Mouse (Mus musculus): ENCODE data around the gene Fam19a4. TPM values are rescaled to one million over a fixed set of nuclear protein-coding genes. Genes with fewer than 3 reads are reported as not detected.
"Not testable (repeated sequence)": the region's sequence is repeated elsewhere in the genome, so short reads cannot be mapped to it uniquely, and the experiment has no call there.

Gene Fam19a4
- polyA plus RNA-seq, 1 experiment: not detected

DNA sequence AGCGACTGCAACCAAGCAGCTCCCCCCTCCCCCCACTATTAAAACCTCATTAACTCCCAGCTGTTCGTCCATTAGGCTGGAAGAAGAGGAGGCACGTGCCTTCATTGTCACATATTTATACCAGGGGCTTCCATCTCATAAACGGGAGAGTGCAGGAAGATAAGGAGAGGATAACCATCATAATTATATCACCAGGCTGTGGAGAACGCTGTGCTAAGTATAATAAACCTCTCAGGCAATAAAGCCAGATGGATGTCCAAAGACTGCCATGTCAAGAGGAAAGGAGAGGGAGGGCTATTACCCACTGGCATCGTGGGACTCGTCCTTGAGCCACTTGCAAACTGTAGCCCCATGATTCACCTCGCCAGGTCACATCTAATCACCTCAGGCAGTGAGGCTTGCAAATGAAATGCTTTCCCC is 151.1 kb downstream of the Fam19a4 start:
- Histone ChIP-seq H3K27ac (ENCODE audit: control insufficient read depth, insufficient read depth, low read depth, low read length, poor library complexity) (no peak overlapping the region), H3K4me3 (replicated peaks; ENCODE audit: control insufficient read depth, low read depth, low read length) (no peak overlapping the region), H3K4me1 (ENCODE audit: control insufficient read depth, insufficient read depth, low read length) (no peaks in the 10 kb centered on the region)
- 49% methylated on average over 8 of the region's 8 CpGs for WGBS
- TF ChIP-seq POLR2A (IDR thresholded peaks at IDR 0.05; ENCODE audit: borderline replicate concordance, control insufficient read depth, low read depth, low read length): no peak
- no peak for TF ChIP-seq CTCF (IDR thresholded peaks at IDR 0.05; ENCODE audit: control insufficient read depth, insufficient read depth, low read length)

DNA sequence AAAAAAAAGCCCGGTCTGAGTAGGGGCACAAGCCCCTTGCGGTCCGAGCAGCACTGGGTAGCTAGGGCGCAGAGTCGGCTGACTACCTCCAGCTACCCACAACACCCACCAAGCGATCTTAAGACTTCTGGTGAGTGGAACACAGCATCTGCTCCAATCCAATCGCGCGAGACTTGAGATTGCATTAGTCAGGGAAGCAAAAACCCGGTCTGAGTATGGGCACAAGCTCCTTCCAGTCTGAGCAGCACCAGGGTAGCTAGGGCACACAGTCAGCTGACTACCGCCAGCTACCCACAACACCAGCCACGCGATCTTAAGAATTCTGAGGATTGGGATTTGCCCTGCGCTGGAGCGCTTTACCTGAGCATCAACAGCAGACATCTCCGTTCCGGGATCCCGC is 183.1 kb downstream of the Fam19a4 start:
- 85% methylated on average over 18 of the region's 18 CpGs for WGBS
- H3K27ac ChIP-seq (ENCODE audit: control insufficient read depth, insufficient read depth, low read depth, low read length, poor library complexity): not testable (repeated sequence)

DNA sequence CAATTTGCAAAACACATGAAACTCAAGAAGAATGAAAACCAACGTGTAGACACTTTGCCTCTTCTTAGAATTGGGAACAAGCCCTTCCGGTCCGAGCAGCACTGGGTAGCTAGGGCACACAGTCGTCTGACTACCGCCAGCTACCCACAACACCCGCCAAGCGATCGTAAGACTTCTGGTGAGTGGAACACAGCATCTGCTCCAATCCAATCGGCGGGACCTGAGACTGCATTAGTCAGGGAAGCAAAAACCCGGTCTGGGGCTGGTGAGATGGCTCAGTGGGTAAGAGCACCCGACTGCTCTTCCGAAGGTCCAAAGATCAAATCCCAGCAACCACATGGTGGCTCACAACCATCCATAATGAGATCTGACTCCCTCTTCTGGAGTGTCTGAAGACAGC is 183.6 kb downstream of the Fam19a4 start:
- not testable (repeated sequence) for H3K4me3 ChIP-seq (replicated peaks; ENCODE audit: control insufficient read depth, low read depth, low read length); H3K4me1 ChIP-seq (ENCODE audit: control insufficient read depth, insufficient read depth, low read length); H3K27ac ChIP-seq (ENCODE audit: control insufficient read depth, insufficient read depth, low read depth, low read length, poor library complexity)
- WGBS: 81% methylated on average over 13 of the region's 13 CpGs

More for the DNA sequence above, 183.1 kb downstream of the Fam19a4 start:
- H3K4me1 ChIP-seq (ENCODE audit: control insufficient read depth, insufficient read depth, low read length); H3K4me3 ChIP-seq (replicated peaks; ENCODE audit: control insufficient read depth, low read depth, low read length): not testable (repeated sequence)

- no peaks in the 10 kb centered on the region for H3K4me1 ChIP-seq (ENCODE audit: control insufficient read depth, insufficient read depth, low read length)
- no peak overlapping the region for H3K4me3 ChIP-seq (replicated peaks; ENCODE audit: control insufficient read depth, low read depth, low read length)
- H3K27ac ChIP-seq (ENCODE audit: control insufficient read depth, insufficient read depth, low read depth, low read length, poor library complexity): no peak overlapping the region
- TF ChIP-seq CTCF (IDR thresholded peaks at IDR 0.05; ENCODE audit: control insufficient read depth, insufficient read depth, low read length): no peak
- TF ChIP-seq POLR2A (IDR thresholded peaks at IDR 0.05; ENCODE audit: borderline replicate concordance, control insufficient read depth, low read depth, low read length): no peak
- WGBS: 64% methylated on average over 7 of the region's 7 CpGs
Observed at GRCm38 (mm10) chr6:96853065-96853464, 207.1 kb downstream of the Fam19a4 start.

GRCm38 (mm10) chr6:96843944-96844343 is 216.3 kb downstream of the Fam19a4 start:
- H3K4me3 ChIP-seq (replicated peaks; ENCODE audit: control insufficient read depth, low read depth, low read length): no peak overlapping the region
- TF ChIP-seq POLR2A (IDR thresholded peaks at IDR 0.05; ENCODE audit: borderline replicate concordance, control insufficient read depth, low read depth, low read length) (no peak), CTCF (IDR thresholded peaks at IDR 0.05; ENCODE audit: control insufficient read depth, insufficient read depth, low read length) (no peak)
- 11% methylated on average over 1 of the region's 1 CpGs for WGBS
- H3K4me1 ChIP-seq (ENCODE audit: control insufficient read depth, insufficient read depth, low read length): no peaks in the 10 kb centered on the region
- H3K27ac ChIP-seq (ENCODE audit: control insufficient read depth, insufficient read depth, low read depth, low read length, poor library complexity): no peak overlapping the region

DNA sequence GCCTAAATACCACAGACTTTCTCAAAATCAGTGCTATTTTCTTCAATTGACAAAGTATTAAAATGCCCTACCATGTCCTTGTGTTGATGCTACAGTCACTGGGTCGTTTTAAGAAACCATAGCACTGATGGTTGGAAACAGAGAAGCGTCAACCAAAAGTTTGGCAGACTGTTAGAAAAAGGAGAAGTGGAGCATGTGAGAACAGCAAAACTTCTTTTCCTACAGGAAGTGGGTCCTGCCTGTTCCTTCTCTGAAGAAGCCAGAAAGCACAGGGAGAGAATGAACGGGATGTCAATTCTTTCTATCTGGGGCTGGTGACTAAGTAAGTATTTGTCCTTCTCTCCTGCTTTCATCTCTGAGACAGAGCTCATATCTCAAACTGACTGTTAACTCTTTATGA is 219.6 kb downstream of the Fam19a4 start:
- Histone ChIP-seq H3K27ac (ENCODE audit: control insufficient read depth, insufficient read depth, low read depth, low read length, poor library complexity) (no peak overlapping the region), H3K4me3 (replicated peaks; ENCODE audit: control insufficient read depth, low read depth, low read length) (no peak overlapping the region), H3K4me1 (ENCODE audit: control insufficient read depth, insufficient read depth, low read length) (no peaks in the 10 kb centered on the region)
- no peak for TF ChIP-seq POLR2A (IDR thresholded peaks at IDR 0.05; ENCODE audit: borderline replicate concordance, control insufficient read depth, low read depth, low read length)
- TF ChIP-seq CTCF (IDR thresholded peaks at IDR 0.05; ENCODE audit: control insufficient read depth, insufficient read depth, low read length): no peak
- 4% methylated on average over 3 of the region's 3 CpGs for WGBS

DNA sequence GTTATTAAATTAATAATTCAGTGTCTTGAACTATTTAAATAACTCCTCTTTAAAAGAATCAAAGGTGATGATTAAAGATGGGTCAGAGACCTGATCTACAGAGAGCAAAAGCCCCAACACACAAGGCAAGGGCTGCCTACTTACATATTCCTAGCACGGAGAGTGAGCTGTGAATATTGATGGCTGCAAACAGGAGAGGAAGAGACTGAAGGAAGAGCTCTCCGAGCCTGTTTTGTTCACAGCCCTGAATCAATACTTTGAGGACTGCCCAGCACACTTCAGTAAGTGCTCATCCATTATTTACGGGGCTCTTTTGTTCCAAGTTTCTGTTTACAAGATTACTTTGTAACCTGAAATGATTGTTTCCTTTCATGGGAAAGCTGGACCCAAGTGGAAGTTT is 233.6 kb downstream of the Fam19a4 start:
- Histone ChIP-seq H3K4me1 (ENCODE audit: control insufficient read depth, insufficient read depth, low read length) (no peaks in the 10 kb centered on the region), H3K4me3 (replicated peaks; ENCODE audit: control insufficient read depth, low read depth, low read length) (no peak overlapping the region), H3K27ac (ENCODE audit: control insufficient read depth, insufficient read depth, low read depth, low read length, poor library complexity) (no peak overlapping the region)
- no peak for TF ChIP-seq POLR2A (IDR thresholded peaks at IDR 0.05; ENCODE audit: borderline replicate concordance, control insufficient read depth, low read depth, low read length)
- TF ChIP-seq CTCF (IDR thresholded peaks at IDR 0.05; ENCODE audit: control insufficient read depth, insufficient read depth, low read length): no peak
- 59% methylated on average over 3 of the region's 3 CpGs for WGBS

- Histone ChIP-seq H3K27ac (ENCODE audit: control insufficient read depth, insufficient read depth, low read depth, low read length, poor library complexity) (no peak overlapping the region), H3K4me1 (ENCODE audit: control insufficient read depth, insufficient read depth, low read length) (no peaks in the 10 kb centered on the region), H3K4me3 (replicated peaks; ENCODE audit: control insufficient read depth, low read depth, low read length) (no peak overlapping the region)
- TF ChIP-seq POLR2A (IDR thresholded peaks at IDR 0.05; ENCODE audit: borderline replicate concordance, control insufficient read depth, low read depth, low read length) (no peak), CTCF (IDR thresholded peaks at IDR 0.05; ENCODE audit: control insufficient read depth, insufficient read depth, low read length) (no peak)
- 39% methylated on average over 3 of the region's 3 CpGs for WGBS
Observed at GRCm38 (mm10) chr6:96802981-96803380, 257.2 kb downstream of the Fam19a4 start.

DNA sequence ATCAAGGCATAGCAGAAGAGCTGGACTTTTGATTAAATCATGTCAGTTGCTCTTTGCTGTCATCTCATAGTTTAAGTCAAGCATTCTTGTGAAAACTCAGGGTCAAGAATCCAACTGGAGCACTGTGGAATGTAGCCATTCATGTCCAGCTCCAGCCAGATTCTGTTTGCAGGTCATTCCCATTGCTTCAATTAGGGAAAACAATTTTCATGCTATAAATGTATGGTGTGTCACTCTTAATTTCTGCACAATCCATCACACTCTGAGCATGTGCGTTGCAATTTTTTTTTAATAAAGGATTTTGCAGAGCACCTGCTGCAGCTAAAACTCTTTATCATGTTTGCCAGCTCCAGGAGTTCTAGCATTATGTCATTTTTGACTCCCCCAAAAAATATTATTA is 261.5 kb downstream of the Fam19a4 start:
- H3K4me1 ChIP-seq (ENCODE audit: control insufficient read depth, insufficient read depth, low read length): no peaks in the 10 kb centered on the region
- TF ChIP-seq POLR2A (IDR thresholded peaks at IDR 0.05; ENCODE audit: borderline replicate concordance, control insufficient read depth, low read depth, low read length): no peak
- no peak for TF ChIP-seq CTCF (IDR thresholded peaks at IDR 0.05; ENCODE audit: control insufficient read depth, insufficient read depth, low read length)
- 80% methylated on average over 1 of the region's 1 CpGs for WGBS
- no peak overlapping the region for H3K27ac ChIP-seq (ENCODE audit: control insufficient read depth, insufficient read depth, low read depth, low read length, poor library complexity)
- no peak overlapping the region for H3K4me3 ChIP-seq (replicated peaks; ENCODE audit: control insufficient read depth, low read depth, low read length)
